Mouse (Mus musculus): Measurements from ENCODE around the gene Cbl. TPM values are rescaled to one million over a fixed set of nuclear protein-coding genes. Genes with fewer than 3 reads are reported as not detected.

Cbl gene
- polyA plus RNA-seq, 1 experiment from 2014 or later, result 21.7 TPM

GRCm38 (mm10) chr9:44207840-44208239 lies 26.0 kb downstream of the Cbl start:
- Histone ChIP-seq H3K9ac (ENCODE audit: low read depth, low read length) (no peak overlapping the region), H3K27ac (ENCODE audit: low read length) (no peak overlapping the region), H3K4me1 (ENCODE audit: control insufficient read depth, insufficient read depth, low read length) (0 out of 2 replicates have a peak, but pooled peaks cover 3% of the 10 kb centered on the region), H3K36me3 (ENCODE audit: control insufficient read depth, insufficient read depth, low read length) (no peaks in the 10 kb centered on the region; the same call in 1 of the 2 replicates), H3K9me3 (replicated peaks; ENCODE audit: control insufficient read depth, low read length, poor library complexity, severe bottlenecking) (no peaks in the 10 kb centered on the region), H3K4me2 (ENCODE audit: low read length) (no peak overlapping the region), H3K27me3 (ENCODE audit: control insufficient read depth, insufficient read depth, low read depth, low read length) (no peaks in the 10 kb centered on the region), H3K4me3 (ENCODE audit: low read depth, low read length) (no peak overlapping the region)
- WGBS, result 92% methylated on average over 2 of the region's 2 CpGs
- no peak for ATAC-seq

- no peak overlapping the region for H3K27ac ChIP-seq (ENCODE audit: low read length)
- no peaks in the 10 kb centered on the region for H3K9me3 ChIP-seq (replicated peaks; ENCODE audit: control insufficient read depth, low read length, poor library complexity, severe bottlenecking)
- H3K36me3 ChIP-seq (ENCODE audit: control insufficient read depth, insufficient read depth, low read length), result peaks cover 10% of the 10 kb centered on the region
- no peaks in the 10 kb centered on the region for H3K27me3 ChIP-seq (ENCODE audit: control insufficient read depth, insufficient read depth, low read depth, low read length)
- no peak for ATAC-seq
- no peak overlapping the region for H3K9ac ChIP-seq (ENCODE audit: low read depth, low read length)
- H3K4me2 ChIP-seq (ENCODE audit: low read length), result no peak overlapping the region
- no peaks in the 10 kb centered on the region for H3K4me1 ChIP-seq (ENCODE audit: control insufficient read depth, insufficient read depth, low read length)
- no peak overlapping the region for H3K4me3 ChIP-seq (ENCODE audit: low read depth, low read length)
- 76% methylated on average over 3 of the region's 3 CpGs for WGBS
These were observed 33.4 kb downstream of the Cbl start for GRCm38 (mm10) chr9:44200458-44200857.

- Histone ChIP-seq H3K4me1 (ENCODE audit: control insufficient read depth, insufficient read depth, low read length) (no peaks in the 10 kb centered on the region), H3K9ac (ENCODE audit: low read depth, low read length) (no peak overlapping the region), H3K27ac (ENCODE audit: low read length) (no peak overlapping the region), H3K27me3 (ENCODE audit: control insufficient read depth, insufficient read depth, low read depth, low read length) (no peaks in the 10 kb centered on the region), H3K4me3 (ENCODE audit: low read depth, low read length) (no peak overlapping the region), H3K36me3 (ENCODE audit: control insufficient read depth, insufficient read depth, low read length) (peaks cover 10% of the 10 kb centered on the region), H3K4me2 (ENCODE audit: low read length) (no peak overlapping the region), H3K9me3 (replicated peaks; ENCODE audit: control insufficient read depth, low read length, poor library complexity, severe bottlenecking) (no peaks in the 10 kb centered on the region)
- ATAC-seq, result no peak
These were observed 34.3 kb downstream of the Cbl start for GRCm38 (mm10) chr9:44199580-44199979.

- Histone ChIP-seq H3K27me3 (ENCODE audit: control insufficient read depth, insufficient read depth, low read depth, low read length) (no peaks in the 10 kb centered on the region), H3K36me3 (ENCODE audit: control insufficient read depth, insufficient read depth, low read length) (peaks cover 10% of the 10 kb centered on the region), H3K27ac (ENCODE audit: low read length) (no peak overlapping the region), H3K4me2 (ENCODE audit: low read length) (no peak overlapping the region), H3K4me3 (ENCODE audit: low read depth, low read length) (no peak overlapping the region), H3K4me1 (ENCODE audit: control insufficient read depth, insufficient read depth, low read length) (no peaks in the 10 kb centered on the region), H3K9ac (ENCODE audit: low read depth, low read length) (no peak overlapping the region), H3K9me3 (replicated peaks; ENCODE audit: control insufficient read depth, low read length, poor library complexity, severe bottlenecking) (no peaks in the 10 kb centered on the region)
- ATAC-seq, result no peak
- WGBS, result 86% methylated on average over 3 of the region's 3 CpGs
These were observed 34.7 kb downstream of the Cbl start for GRCm38 (mm10) chr9:44199166-44199565.

GRCm38 (mm10) chr9:44196354-44196753 lies 37.5 kb downstream of the Cbl start:
- Histone ChIP-seq H3K27ac (ENCODE audit: low read length) (no peak overlapping the region), H3K36me3 (ENCODE audit: control insufficient read depth, insufficient read depth, low read length) (peaks cover 10% of the 10 kb centered on the region), H3K4me1 (ENCODE audit: control insufficient read depth, insufficient read depth, low read length) (no peaks in the 10 kb centered on the region), H3K9me3 (replicated peaks; ENCODE audit: control insufficient read depth, low read length, poor library complexity, severe bottlenecking) (no peaks in the 10 kb centered on the region), H3K4me2 (ENCODE audit: low read length) (no peak overlapping the region), H3K9ac (ENCODE audit: low read depth, low read length) (no peak overlapping the region), H3K27me3 (ENCODE audit: control insufficient read depth, insufficient read depth, low read depth, low read length) (no peaks in the 10 kb centered on the region), H3K4me3 (ENCODE audit: low read depth, low read length) (no peak overlapping the region)
- WGBS, result 96% methylated on average over 4 of the region's 4 CpGs
- no peak for ATAC-seq

GRCm38 (mm10) chr9:44194000-44194399 lies 39.8 kb downstream of the Cbl start:
- no peak for ATAC-seq

GRCm38 (mm10) chr9:44192794-44193193 lies 41.1 kb downstream of the Cbl start:
- H3K36me3 ChIP-seq (ENCODE audit: control insufficient read depth, insufficient read depth, low read length), result peaks cover 4% of the 10 kb centered on the region
- peaks cover 3% of the 10 kb centered on the region; the same call in 1 of the 2 replicates for H3K4me1 ChIP-seq (ENCODE audit: control insufficient read depth, insufficient read depth, low read length)
- no peak overlapping the region for H3K27ac ChIP-seq (ENCODE audit: low read length)
- H3K27me3 ChIP-seq (ENCODE audit: control insufficient read depth, insufficient read depth, low read depth, low read length), result no peaks in the 10 kb centered on the region
- no peak overlapping the region for H3K9ac ChIP-seq (ENCODE audit: low read depth, low read length)
- H3K9me3 ChIP-seq (replicated peaks; ENCODE audit: control insufficient read depth, low read length, poor library complexity, severe bottlenecking), result no peaks in the 10 kb centered on the region
- ATAC-seq, result no peak
- H3K4me3 ChIP-seq (ENCODE audit: low read depth, low read length), result no peak overlapping the region
- H3K4me2 ChIP-seq (ENCODE audit: low read length), result no peak overlapping the region
- WGBS, result 96% methylated on average over 5 of the region's 5 CpGs

More at GRCm38 (mm10) chr9:44194000-44194399, 39.8 kb downstream of the Cbl start:
- H3K4me2 ChIP-seq (ENCODE audit: low read length), result no peak overlapping the region
- H3K36me3 ChIP-seq (ENCODE audit: control insufficient read depth, insufficient read depth, low read length), result peaks cover 8% of the 10 kb centered on the region
- no peak overlapping the region for H3K9ac ChIP-seq (ENCODE audit: low read depth, low read length)
- H3K27me3 ChIP-seq (ENCODE audit: control insufficient read depth, insufficient read depth, low read depth, low read length), result no peaks in the 10 kb centered on the region
- H3K9me3 ChIP-seq (replicated peaks; ENCODE audit: control insufficient read depth, low read length, poor library complexity, severe bottlenecking), result no peaks in the 10 kb centered on the region
- H3K4me3 ChIP-seq (ENCODE audit: low read depth, low read length), result no peak overlapping the region
- 87% methylated on average over 1 of the region's 1 CpGs for WGBS
- no peaks in the 10 kb centered on the region for H3K4me1 ChIP-seq (ENCODE audit: control insufficient read depth, insufficient read depth, low read length)
- no peak overlapping the region for H3K27ac ChIP-seq (ENCODE audit: low read length)

GRCm38 (mm10) chr9:44192312-44192711 lies 41.5 kb downstream of the Cbl start:
- H3K27me3 ChIP-seq (ENCODE audit: control insufficient read depth, insufficient read depth, low read depth, low read length), result no peaks in the 10 kb centered on the region
- H3K27ac ChIP-seq (ENCODE audit: low read length), result no peak overlapping the region
- H3K9ac ChIP-seq (ENCODE audit: low read depth, low read length), result no peak overlapping the region
- H3K4me2 ChIP-seq (ENCODE audit: low read length), result no peak overlapping the region
- no peaks in the 10 kb centered on the region for H3K9me3 ChIP-seq (replicated peaks; ENCODE audit: control insufficient read depth, low read length, poor library complexity, severe bottlenecking)
- 94% methylated on average over 3 of the region's 3 CpGs for WGBS
- no peaks in the 10 kb centered on the region for H3K36me3 ChIP-seq (ENCODE audit: control insufficient read depth, insufficient read depth, low read length)
- no peak overlapping the region for H3K4me3 ChIP-seq (ENCODE audit: low read depth, low read length)
- H3K4me1 ChIP-seq (ENCODE audit: control insufficient read depth, insufficient read depth, low read length), result peaks cover 3% of the 10 kb centered on the region; the same call in 1 of the 2 replicates
- ATAC-seq, result no peak

- H3K4me2 ChIP-seq (ENCODE audit: low read length), result no peak overlapping the region
- no peak for ATAC-seq
- WGBS, result 73% methylated on average over 3 of the region's 3 CpGs
- H3K9ac ChIP-seq (ENCODE audit: low read depth, low read length), result no peak overlapping the region
- H3K27ac ChIP-seq (ENCODE audit: low read length), result no peak overlapping the region
- no peaks in the 10 kb centered on the region for H3K36me3 ChIP-seq (ENCODE audit: control insufficient read depth, insufficient read depth, low read length)
- no peak overlapping the region for H3K4me3 ChIP-seq (ENCODE audit: low read depth, low read length)
- no peaks in the 10 kb centered on the region for H3K9me3 ChIP-seq (replicated peaks; ENCODE audit: control insufficient read depth, low read length, poor library complexity, severe bottlenecking)
- H3K4me1 ChIP-seq (ENCODE audit: control insufficient read depth, insufficient read depth, low read length), result peaks cover 3% of the 10 kb centered on the region; the same call in 1 of the 2 replicates
- no peaks in the 10 kb centered on the region for H3K27me3 ChIP-seq (ENCODE audit: control insufficient read depth, insufficient read depth, low read depth, low read length)
These were observed 42.7 kb downstream of the Cbl start for GRCm38 (mm10) chr9:44191166-44191565.
